Mouse (Mus musculus): Measurements from ENCODE around the gene Nab1. TPM values are rescaled to one million over a fixed set of nuclear protein-coding genes. Genes with fewer than 3 reads are reported as not detected.
A peak's percentile ranks its signal among the peaks of the same experiment; 100 is the strongest.

The Nab1 gene
- total RNA-seq, 2 experiments from 2014 or later, result 26.0 to 27.3 TPM

DNA sequence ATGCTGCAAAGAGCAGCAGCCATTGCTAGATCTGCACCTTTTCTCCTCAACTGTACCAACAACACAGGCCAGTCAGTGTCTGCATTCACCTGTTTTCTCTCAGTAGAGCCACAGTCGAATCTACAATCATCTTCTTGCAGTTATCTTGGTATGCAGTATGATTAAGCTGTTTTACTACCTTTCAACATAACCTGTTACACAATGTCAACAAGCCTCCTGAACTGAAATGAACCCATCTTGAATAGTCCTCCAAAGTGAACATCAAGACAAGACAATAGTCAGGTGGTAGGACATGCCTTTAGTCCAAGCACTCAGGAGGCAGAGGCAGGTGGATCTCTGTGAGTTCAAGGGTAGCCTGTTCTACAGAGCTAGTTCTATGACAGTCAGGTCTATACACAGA, 26.2 kb downstream of the Nab1 start:
- DNase-seq (ENCODE audit: low spot score in 2 of 2), result no peak

DNA sequence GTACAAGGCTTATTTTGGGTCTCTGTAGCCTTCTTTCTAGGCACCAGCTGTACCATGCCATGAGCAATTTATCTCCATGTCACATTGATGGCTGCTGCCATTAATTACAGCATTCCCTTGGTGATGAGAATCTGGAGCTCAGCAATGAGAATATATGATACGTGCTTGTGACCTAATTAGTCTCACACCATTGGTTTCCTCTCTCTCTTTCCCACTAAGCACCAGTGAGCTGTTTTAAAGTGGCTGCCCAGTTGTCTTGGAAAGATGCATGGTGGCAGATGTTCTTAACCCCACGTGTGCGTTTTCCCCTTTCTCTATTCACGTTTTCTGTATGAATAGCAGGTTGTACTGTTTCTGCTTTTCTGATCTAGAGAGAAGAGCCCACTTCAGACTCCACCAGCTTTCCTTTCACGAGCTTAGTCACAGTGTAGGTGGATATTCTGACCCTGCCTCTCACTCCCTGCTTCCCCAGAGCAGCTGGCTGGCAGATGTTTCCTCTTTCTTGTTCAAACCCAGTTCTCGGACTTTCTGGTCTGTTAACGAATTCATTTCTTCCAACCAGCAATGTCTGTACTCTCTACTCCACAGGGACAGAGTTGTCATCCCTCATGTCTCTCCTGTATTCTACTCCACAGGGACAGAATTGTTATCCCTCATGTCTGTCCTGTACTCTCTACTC, 29.5 kb downstream of the Nab1 start:
- no peak for DNase-seq (ENCODE audit: low spot score in 2 of 2)

DNA sequence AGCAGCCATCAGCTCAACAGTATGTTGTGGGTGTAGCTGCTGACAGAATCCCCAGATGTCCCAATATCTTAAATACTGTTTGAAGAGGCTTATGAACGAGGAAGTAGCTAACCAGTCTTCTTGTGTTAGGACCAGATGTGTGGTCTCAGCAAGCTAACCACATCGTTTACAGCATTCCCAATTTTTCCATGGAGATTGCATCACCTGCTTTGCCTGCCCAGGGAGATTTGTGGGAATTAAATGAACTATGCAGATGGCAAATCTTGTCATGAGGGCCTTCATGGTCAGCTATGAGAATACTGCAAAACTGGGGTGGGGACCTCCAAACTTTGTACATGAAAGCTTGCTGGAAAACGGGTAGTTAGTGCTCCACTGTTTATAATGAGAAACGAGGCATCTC, 30.2 kb downstream of the Nab1 start:
- DNase-seq (ENCODE audit: low spot score in 2 of 2), result no peak

DNA sequence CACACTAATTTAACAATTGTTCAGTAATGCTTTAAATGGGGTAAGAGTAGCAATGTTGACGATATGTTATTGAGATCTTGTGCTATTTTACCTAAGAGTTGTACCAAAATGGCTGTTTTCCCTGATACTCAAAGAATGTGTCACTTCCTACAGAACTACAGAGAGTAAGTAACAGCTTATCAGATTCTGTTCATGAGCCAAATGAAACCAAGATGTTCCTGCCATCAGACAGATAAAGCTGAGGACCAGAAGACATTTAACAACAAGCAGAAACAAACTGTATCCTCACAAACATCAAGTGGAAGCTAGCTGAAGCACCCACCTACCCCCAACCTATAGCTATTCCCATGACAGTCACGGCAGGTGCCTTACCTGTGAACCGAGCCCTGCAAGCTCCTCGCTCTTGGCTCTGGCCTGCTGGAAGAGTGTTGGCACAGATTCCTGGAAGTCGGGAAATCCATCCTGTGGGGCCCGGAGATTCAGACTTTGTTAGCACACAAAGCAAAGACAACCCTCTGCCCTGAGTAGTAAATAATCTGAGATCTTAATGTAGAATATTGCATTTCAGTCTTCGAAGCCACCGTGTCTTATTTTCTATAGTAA, 33.9 kb downstream of the Nab1 start:
- DNase-seq (ENCODE audit: low spot score in 2 of 2), result no peak

DNA sequence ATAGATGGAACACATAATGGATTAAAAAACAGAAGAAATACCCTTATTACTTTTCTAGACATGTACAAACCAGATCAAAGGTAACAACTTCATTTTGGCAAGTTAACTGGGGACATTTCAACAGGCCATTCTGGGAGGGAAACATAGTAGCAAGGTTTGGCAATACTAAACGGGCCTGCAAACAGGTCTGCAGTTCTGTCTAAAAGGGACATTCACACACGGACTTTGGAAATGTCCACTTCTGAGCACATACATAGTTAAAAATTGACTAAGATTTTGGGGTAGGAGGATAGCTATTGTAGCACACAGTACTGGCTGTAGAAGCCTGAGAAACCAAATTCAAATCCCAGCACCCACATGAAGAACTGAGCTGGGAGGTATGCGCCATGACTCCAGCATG, 34.6 kb downstream of the Nab1 start:
- no peak for DNase-seq (ENCODE audit: low spot score in 2 of 2)

DNA sequence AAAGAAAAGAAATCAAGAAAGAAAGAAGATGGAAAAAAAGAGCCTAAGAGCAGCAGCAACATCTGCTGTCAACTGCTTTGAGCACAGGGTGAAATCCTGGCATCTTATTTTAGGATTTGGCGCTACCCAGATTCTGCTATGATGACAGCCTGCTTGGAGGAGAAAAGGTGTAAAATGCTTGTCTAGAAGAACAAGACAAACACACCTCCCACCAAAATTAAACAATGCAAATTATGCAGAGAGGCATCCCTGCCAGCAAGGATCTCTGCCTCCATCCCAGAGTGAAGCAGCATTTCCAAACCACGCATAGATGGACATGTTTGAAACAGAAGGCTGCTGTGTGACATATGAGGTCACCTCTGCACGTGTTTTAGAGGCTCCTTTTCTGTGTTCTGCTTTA, 35.2 kb downstream of the Nab1 start:
- peak in 1 of 2 experiments; percentile 9 for DNase-seq (ENCODE audit: low spot score in 2 of 2)

DNA sequence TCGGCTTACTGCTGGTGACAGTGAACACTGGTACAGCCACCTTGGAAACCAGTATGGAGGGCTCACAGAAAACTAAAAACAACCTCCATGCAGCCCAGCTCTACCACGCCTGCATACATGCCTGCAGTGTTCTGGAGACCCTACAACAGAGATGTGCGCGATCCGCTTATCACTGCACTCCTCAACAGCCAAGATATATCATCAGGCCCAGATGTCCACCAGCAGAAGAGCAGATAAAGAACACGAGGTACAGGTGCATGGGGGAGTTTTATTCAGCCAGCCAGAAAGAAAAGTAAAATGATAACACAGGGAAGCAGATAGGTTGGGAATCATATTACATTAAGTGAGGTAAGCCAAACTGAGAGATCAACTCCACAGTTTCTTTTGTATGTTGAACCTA, 37.2 kb downstream of the Nab1 start:
- no peak for DNase-seq (ENCODE audit: low spot score in 2 of 2)

DNA sequence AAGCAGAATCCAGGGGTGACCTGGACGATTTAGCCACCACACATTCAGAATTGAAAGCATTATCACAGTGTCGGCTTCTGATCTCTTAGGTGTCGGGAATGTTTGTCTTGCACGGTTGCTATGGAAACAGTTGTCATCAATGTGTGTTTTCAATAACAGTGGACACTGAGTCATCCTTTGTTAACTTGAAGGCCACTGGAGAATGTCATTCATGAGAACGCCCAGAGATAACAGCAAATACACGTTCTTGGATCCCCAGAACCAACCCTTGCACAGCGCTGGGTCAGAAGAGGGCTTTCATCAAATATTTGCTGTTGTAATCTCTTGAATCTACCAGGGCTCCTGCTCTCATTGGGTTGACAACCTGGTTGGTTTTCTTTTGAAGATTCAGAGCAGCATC, 43.9 kb downstream of the Nab1 start:
- DNase-seq (ENCODE audit: low spot score in 2 of 2), result no peak

DNA sequence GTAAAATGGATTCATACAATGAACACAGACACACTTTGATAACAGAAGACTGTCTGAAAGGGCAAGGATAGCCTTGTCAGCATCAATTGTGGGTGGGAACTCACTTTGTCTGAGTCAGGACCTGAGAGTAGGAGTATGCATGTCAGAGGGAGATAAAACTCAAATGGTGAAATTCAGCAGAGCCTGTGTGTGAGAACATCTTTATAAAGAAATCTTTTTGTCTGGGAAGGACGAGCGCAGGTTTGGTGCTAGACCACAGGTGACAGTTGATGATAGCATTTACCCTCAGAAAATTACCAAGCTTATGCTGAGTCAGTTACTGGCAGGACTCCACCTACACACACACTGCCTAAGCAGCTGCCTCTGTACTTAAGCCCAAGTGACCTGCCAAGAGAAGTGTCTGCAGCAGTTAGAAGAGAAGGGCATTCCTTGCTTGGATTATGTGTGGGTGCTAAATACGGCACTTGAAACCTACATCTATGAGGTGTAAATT, 45.9 kb downstream of the Nab1 start:
- no peak for DNase-seq (ENCODE audit: low spot score in 2 of 2)

DNA sequence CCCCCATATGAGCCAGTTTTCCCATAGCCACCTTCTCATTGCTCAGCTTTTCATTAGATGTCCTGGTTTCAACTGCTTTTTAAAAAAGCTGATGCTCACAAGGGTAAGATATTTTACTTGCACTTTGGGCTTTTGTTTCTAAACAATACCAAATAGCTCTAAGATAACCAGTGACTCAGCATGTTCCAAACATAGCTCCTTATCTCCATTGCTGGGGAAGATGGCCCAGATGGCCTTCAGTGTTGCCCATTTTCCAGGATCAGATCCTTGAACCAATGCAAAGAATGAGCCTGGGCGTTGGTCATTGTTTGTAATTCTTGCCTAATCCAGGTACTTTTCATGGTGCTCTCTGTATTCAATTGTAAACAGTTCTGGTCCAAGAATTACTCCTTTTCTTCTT, 49.1 kb downstream of the Nab1 start:
- no peak for DNase-seq (ENCODE audit: low spot score in 2 of 2)

DNA sequence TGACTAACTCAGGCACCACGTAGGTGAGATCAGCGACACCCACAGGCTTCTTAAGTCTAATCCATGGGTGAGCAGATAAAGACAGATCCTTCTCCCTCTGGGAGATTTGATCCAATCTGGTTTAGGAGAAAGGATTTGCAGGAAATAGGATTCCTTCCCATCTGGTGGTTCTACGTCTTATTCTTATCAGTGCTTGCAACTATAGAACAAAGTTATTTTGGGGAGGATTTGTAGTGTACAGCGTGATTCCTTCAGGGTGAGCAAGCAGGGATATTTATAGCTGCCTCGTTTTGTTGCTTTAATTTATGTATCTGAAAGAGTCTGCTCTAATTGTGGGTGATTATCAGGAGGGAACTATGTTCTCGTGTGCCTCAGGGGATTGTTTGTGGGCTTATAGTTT, 64.6 kb downstream of the Nab1 start:
- DNase-seq (ENCODE audit: low spot score in 2 of 2), result peak in 1 of 2 experiments; percentile 31

DNA sequence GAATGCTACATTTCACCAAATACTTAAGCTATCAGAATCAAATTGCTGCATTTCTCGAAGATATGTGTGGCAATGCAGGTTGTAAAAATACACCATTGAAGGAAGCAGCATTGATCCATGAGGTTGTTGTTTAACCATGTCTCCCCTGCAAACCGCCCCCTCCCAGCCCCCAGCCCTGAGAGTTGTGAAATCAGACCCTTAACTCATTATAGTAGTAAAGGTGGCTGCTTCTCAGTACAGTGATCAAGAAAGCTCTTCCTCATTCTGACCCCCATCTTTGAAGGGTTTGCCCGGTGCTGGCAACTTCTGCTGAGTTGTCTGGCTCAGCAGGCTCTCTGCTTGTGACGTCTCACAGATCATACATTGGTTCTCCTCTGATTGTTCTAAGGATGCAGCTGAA, 66.4 kb downstream of the Nab1 start:
- DNase-seq (ENCODE audit: low spot score in 2 of 2), result no peak

DNA sequence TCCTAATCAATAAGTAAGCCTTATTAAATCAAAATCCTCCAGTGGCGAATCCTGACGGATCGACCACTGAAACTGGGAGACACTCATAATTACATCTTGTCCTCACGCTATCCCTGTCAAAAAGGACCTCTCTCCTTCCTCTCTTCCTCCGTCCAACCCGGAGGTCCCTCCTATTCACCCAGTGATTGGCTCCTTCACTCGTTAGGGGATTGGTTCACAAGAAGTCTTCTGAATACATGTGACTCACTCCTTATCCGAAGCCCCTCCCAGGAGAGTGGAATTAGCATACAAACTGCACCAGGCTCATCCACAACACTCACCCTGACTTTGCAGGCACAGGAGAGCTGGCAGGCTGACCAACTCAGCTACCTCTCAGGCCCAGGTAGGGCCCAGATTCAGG, 68.7 kb downstream of the Nab1 start:
- no peak for DNase-seq (ENCODE audit: low spot score in 2 of 2)

DNA sequence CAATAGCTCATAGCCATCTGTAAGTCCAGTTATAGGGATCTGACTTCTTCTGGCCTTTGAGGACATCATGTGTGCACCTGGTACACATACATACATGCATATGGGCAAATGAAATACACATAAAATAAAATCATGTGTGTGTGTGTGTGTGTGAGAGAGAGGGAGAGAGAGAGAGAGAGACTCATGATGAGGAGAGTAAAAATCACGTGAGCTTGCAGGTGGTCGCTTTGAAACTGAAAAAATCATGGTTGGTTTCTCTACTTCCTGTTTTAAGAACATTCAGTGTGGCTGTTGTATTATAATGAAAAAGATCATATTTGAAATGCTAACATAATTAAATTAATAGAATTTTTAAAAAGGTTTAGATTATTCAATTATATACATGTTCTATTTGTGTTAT, 69.9 kb downstream of the Nab1 start:
- DNase-seq (ENCODE audit: low spot score in 2 of 2), result no peak

DNA sequence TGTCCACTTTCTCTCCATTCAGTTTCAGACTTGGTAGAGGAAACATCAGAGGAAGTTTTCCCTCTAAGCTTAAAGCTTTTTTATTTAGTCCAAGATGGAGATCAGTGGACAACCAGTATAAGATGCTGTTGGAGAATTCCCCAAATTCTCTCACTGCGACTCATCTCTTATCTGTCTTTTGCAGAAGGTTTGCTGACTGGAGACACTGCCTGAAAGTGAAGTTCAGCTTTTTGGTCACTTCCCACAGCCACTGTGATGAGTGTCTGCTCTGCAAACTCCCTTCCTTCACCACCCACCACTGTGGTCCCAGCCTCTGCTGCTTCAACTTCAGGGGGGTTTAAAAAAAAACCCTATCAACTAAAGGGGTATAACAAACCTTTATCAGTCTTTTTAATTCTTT, 70.4 kb downstream of the Nab1 start:
- no peak for DNase-seq (ENCODE audit: low spot score in 2 of 2)

DNA sequence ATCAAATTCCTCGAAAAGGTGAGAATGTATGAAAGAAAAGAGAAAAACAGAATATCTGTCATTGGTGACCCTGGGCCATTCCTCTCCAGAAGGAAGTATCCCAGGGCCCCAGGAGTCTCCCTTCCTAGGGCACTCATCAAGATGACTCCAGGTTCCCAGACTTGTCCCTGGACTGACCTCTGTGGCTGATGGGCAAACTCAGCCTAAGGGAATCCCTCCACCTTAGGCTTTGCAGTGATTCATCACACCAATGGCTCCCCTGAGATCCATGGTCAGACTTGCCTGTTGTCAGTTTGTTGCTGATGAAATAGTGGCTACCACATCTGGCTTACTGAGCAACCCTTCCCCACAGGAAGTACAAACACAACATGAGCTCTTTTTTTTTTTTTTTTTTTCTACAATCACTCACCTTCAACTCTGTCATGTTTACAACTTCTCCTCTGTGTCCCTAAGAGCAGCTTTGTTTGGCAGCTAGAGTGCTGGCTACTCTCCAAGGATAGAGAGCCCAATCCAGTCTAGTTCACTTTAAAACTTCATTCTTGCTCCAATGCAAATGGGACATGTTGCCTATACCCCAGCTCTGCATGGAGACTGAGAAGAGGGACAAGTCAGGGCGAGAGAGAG, 72.5 kb downstream of the Nab1 start:
- no peak for DNase-seq (ENCODE audit: low spot score in 2 of 2)

DNA sequence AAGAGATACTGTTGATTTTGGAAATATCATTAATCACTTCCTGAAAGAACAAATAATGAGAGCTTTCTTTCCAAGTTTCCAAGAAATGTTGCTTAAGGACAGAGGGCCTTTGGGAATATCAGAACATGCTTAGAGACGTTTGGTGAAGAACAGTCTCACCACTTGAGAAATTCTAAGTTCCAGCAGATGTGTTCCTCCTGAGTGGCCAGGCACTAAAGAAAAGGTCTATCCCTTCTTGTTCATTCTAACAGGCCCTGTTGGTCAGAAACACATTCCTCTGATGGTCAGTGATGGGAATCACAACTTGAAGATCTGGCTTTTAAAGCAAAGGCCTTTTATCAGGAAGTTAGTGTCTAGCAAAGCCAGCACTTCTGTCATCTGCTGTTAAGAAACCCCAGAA, 76.6 kb downstream of the Nab1 start:
- no peak for DNase-seq (ENCODE audit: low spot score in 2 of 2)

DNA sequence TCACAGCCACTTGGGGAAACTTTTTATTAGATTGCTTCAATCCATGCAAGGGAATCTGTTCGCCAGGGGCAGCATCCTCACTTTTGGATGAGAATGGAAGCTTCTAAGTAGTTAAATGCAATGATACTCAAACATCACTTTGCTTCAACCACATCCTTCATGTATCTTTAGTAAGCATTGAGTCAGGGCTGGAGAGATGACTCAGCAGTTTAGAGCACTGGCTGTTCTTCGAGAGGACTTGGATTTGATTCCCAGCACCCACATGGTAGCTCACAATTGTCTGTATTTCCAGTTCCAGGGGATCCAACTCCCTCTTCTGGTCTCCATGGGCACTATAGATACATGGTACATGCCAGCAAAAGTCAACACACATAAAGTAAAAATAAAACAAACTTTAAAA, 77.4 kb downstream of the Nab1 start:
- DNase-seq (ENCODE audit: low spot score in 2 of 2), result no peak

DNA sequence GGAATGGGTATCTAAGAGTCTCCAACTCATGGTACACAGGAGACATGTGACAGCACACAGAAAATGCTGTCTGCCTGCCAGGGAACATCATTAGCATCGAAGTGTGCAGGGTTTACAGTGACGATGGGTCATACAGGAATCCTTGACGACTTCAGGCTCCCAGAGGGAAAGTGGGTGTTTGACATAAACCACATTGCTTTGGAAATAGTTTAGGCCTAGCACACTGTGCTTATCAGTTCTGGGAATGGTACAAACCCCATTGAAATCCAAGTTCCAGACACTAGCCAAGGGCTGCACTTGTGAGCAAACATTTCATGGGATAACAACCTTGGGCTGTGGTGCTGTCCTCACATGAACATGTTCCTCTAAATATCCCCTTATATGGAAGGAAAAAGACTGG, 78.3 kb downstream of the Nab1 start:
- no peak for DNase-seq (ENCODE audit: low spot score in 2 of 2)

DNA sequence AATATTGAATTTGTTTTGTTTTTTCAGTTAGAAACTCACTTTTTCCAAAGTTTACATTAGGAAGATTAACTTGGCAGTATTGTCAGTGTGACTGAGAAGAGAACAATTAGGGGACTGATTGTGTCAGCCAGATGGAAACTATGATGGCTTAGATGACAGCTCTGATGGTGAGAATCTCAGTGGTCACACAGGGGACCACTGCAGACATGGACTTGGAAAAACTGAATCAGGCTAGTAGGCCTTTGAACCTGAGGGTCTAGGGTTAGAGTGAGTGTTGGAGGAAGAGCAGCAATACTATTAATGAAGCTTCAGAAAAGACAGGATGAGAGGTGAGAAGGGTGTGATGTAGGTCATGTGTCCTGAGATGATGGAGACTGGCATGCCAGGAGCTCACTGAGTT, 78.9 kb downstream of the Nab1 start:
- no peak for DNase-seq (ENCODE audit: low spot score in 2 of 2)

DNA sequence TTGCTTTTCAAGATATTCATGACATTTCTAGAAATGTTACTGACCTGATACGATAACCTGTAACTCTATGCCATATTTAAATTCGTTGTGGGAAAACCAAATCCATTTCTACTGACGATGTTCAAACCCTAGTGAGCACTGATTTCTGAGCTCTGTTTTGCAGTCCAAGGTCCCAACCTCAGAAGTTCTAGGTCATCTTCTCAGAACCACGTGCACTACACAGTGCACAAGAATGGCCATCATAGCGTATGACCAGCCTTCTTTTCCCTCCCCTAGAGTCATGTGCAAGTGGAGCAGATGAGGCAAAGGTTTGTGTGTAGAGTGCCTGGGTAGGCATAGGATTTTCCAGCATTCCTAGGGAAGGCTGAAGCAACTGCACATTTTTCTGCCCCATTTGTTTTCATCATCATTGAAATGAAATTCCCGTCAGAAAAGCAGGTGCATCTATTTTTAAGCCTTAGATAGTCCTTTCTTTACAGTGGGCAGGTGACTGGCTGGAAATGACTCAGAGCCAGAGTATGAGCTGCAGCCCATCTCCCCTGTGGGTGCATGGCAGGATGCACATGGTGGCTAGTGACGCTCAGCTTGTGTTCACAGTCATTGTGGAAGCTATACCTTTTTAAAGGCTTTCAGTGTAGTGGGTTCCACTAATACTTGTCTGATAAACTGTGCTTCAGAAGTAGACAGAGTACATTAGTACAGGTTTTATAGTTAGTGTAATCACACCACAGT, 81.2 kb downstream of the Nab1 start:
- no peak for DNase-seq (ENCODE audit: low spot score in 2 of 2)

All from layer of hippocampus, postnatal 14 days (tissue).